Mouse (Mus musculus): ENCODE measurements at regions not wholly inside any gene's neighbourhood (a gene's known extent, or its start where the extent isn't known, plus 50 kb on each side); places are given as distances from the start of the nearest gene placed in this dataset.

- Histone ChIP-seq H3K4me1 (ENCODE audit: control insufficient read depth, insufficient read depth, insufficient read length, low read length) (no peaks in the 10 kb centered on the region), H3K36me3 (ENCODE audit: control insufficient read depth, insufficient read depth, low read length) (no peaks in the 10 kb centered on the region), H3K27ac (ENCODE audit: insufficient read depth, low read depth, low read length) (no peak overlapping the region), H3K4me3 (ENCODE audit: low read depth, low read length) (no peak overlapping the region), H3K27me3 (ENCODE audit: control insufficient read depth, insufficient read depth, low read length) (no peaks in the 10 kb centered on the region)
- 82% methylated on average over 10 of the region's 10 CpGs for WGBS
- TF ChIP-seq CTCF (IDR thresholded peaks at IDR 0.05; ENCODE audit: extremely low read depth, insufficient read length, insufficient replicate concordance, low read depth, low read length): no peak
- TF ChIP-seq POLR2A (IDR thresholded peaks at IDR 0.05; ENCODE audit: low read depth, low read length): no peak
These were observed 92.6 kb upstream of the Vrk1 start for GRCm38 (mm10) chr12:105917388-105917963.

- TF ChIP-seq POLR2A (IDR thresholded peaks at IDR 0.05; ENCODE audit: low read depth, low read length) (no peak), CTCF (IDR thresholded peaks at IDR 0.05; ENCODE audit: extremely low read depth, insufficient read length, insufficient replicate concordance, low read depth, low read length) (no peak)
- 14% methylated on average over 12 of the region's 12 CpGs for WGBS
- Histone ChIP-seq H3K36me3 (ENCODE audit: control insufficient read depth, insufficient read depth, low read length) (no peaks in the 10 kb centered on the region), H3K4me3 (ENCODE audit: low read depth, low read length) (no peak overlapping the region), H3K27ac (ENCODE audit: insufficient read depth, low read depth, low read length) (no peak overlapping the region), H3K27me3 (ENCODE audit: control insufficient read depth, insufficient read depth, low read length) (no peaks in the 10 kb centered on the region), H3K4me1 (ENCODE audit: control insufficient read depth, insufficient read depth, insufficient read length, low read length) (no peaks in the 10 kb centered on the region)
These were observed 91.3 kb upstream of the Vrk1 start for GRCm38 (mm10) chr12:105918775-105919174.

GRCm38 (mm10) chr12:105927210-105927609 lies 82.8 kb upstream of the Vrk1 start:
- TF ChIP-seq POLR2A (IDR thresholded peaks at IDR 0.05; ENCODE audit: low read depth, low read length): no peak
- TF ChIP-seq CTCF (IDR thresholded peaks at IDR 0.05; ENCODE audit: extremely low read depth, insufficient read length, insufficient replicate concordance, low read depth, low read length): no peak
- H3K27ac ChIP-seq (ENCODE audit: insufficient read depth, low read depth, low read length): no peak overlapping the region
- H3K27me3 ChIP-seq (ENCODE audit: control insufficient read depth, insufficient read depth, low read length): no peaks in the 10 kb centered on the region
- no peak overlapping the region for H3K4me3 ChIP-seq (ENCODE audit: low read depth, low read length)
- H3K36me3 ChIP-seq (ENCODE audit: control insufficient read depth, insufficient read depth, low read length): no peaks in the 10 kb centered on the region
- no peaks in the 10 kb centered on the region for H3K4me1 ChIP-seq (ENCODE audit: control insufficient read depth, insufficient read depth, insufficient read length, low read length)
- WGBS: 93% methylated on average over 7 of the region's 7 CpGs

GRCm38 (mm10) chr12:105929456-105929921 lies 80.5 kb upstream of the Vrk1 start:
- TF ChIP-seq CTCF (IDR thresholded peaks at IDR 0.05; ENCODE audit: extremely low read depth, insufficient read length, insufficient replicate concordance, low read depth, low read length) (no peak), POLR2A (IDR thresholded peaks at IDR 0.05; ENCODE audit: low read depth, low read length) (no peak)
- 36% methylated on average over 12 of the region's 12 CpGs for WGBS
- no peaks in the 10 kb centered on the region for H3K27me3 ChIP-seq (ENCODE audit: control insufficient read depth, insufficient read depth, low read length)
- no peak overlapping the region for H3K4me3 ChIP-seq (ENCODE audit: low read depth, low read length)
- H3K4me1 ChIP-seq (ENCODE audit: control insufficient read depth, insufficient read depth, insufficient read length, low read length): no peaks in the 10 kb centered on the region
- no peak overlapping the region for H3K27ac ChIP-seq (ENCODE audit: insufficient read depth, low read depth, low read length)
- H3K36me3 ChIP-seq (ENCODE audit: control insufficient read depth, insufficient read depth, low read length): no peaks in the 10 kb centered on the region

GRCm38 (mm10) chr12:105935441-105935880 lies 74.6 kb upstream of the Vrk1 start:
- Histone ChIP-seq H3K27ac (ENCODE audit: insufficient read depth, low read depth, low read length) (no peak overlapping the region), H3K27me3 (ENCODE audit: control insufficient read depth, insufficient read depth, low read length) (0 out of 2 replicates have a peak, but pooled peaks cover 2% of the 10 kb centered on the region), H3K4me1 (ENCODE audit: control insufficient read depth, insufficient read depth, insufficient read length, low read length) (no peaks in the 10 kb centered on the region; the same call in 1 of the 2 replicates), H3K4me3 (ENCODE audit: low read depth, low read length) (peak overlapping the region; percentile 39), H3K36me3 (ENCODE audit: control insufficient read depth, insufficient read depth, low read length) (no peaks in the 10 kb centered on the region)
- TF ChIP-seq POLR2A (IDR thresholded peaks at IDR 0.05; ENCODE audit: low read depth, low read length) (no peak), CTCF (IDR thresholded peaks at IDR 0.05; ENCODE audit: extremely low read depth, insufficient read length, insufficient replicate concordance, low read depth, low read length) (no peak)
- 4% methylated on average over 19 of the region's 22 CpGs for WGBS

GRCm38 (mm10) chr12:105936812-105937530 lies 73.1 kb upstream of the Vrk1 start:
- no peaks in the 10 kb centered on the region for H3K36me3 ChIP-seq (ENCODE audit: control insufficient read depth, insufficient read depth, low read length)
- no peaks in the 10 kb centered on the region; the same call in 1 of the 2 replicates for H3K4me1 ChIP-seq (ENCODE audit: control insufficient read depth, insufficient read depth, insufficient read length, low read length)
- no peak overlapping the region for H3K4me3 ChIP-seq (ENCODE audit: low read depth, low read length)
- TF ChIP-seq CTCF (IDR thresholded peaks at IDR 0.05; ENCODE audit: extremely low read depth, insufficient read length, insufficient replicate concordance, low read depth, low read length) (no peak), POLR2A (IDR thresholded peaks at IDR 0.05; ENCODE audit: low read depth, low read length) (no peak)
- no peak overlapping the region for H3K27ac ChIP-seq (ENCODE audit: insufficient read depth, low read depth, low read length)
- H3K27me3 ChIP-seq (ENCODE audit: control insufficient read depth, insufficient read depth, low read length): 0 out of 2 replicates have a peak, but pooled peaks cover 2% of the 10 kb centered on the region
- 68% methylated on average over 18 of the region's 18 CpGs for WGBS
